Comparison of ENCODE assay signal across 41 mouse cellular contexts in the genomic region with DNA sequence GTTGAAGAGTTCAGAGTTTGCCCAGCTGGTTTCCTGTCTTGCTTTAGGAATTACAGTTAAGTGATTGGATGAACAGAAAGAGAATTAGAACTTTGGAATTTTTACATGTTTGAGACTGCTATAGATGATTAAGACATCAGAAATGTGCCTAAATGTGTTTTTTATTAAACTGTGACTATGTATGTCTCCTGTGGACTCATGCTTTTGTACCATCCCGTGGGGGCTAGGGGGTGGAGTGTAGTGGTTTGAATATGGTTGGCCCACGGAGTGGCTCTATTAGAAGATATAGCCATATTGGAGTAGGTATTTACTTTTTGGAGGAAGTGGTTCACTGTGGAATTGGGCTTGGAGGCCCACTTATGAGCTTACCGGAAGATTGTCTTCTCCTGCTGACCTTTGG. TPM values are rescaled to one million over a fixed set of nuclear protein-coding genes. Genes with fewer than 3 reads are reported as not detected.
"Had no signal": no experiment of that assay in that cellular context is flagged by ENCODE, and none has a peak within 500 bp of the region (broad histone marks: within the 10 kb centered on the region; RNA-seq: fewer than 3 reads in every experiment).

No protein-coding gene starts in this region.

- ATAC-seq: hindbrain, embryonic 16.5 days; hindbrain, postnatal 0 days; inflammation-experienced regulatory T-cells, adult 6 months; intestine, embryonic 15.5 days; intestine, embryonic 16.5 days; intestine, postnatal 0 days had no signal

- DNase-seq: heart, postnatal 10 days; heart, postnatal 14 days; heart, postnatal 36 days; heart, postnatal 4 days; kidney, adult 11 months; kidney, adult 18-20 months; kidney, adult 2 months; kidney, adult 8-10 months; kidney, adult 9 months; kidney, postnatal 10 days; kidney, postnatal 14 days; kidney, postnatal 25 days; kidney, postnatal 36 days; kidney, postnatal 4 days; layer of hippocampus, adult 9-11 months; layer of hippocampus, postnatal 36 days had no signal

RNA-seq across cellular contexts. Expression of a gene that starts 18.7 kb away (rescaled TPM):
- polyA plus RNA-seq: heart, embryonic 11.5 days; heart, embryonic 12.5 days; heart, embryonic 13.5 days; heart, embryonic 14.5 days; heart, embryonic 15.5 days; heart, embryonic 16.5 days; heart, postnatal 0 days; hindbrain, embryonic 10.5 days; hindbrain, embryonic 11.5 days; hindbrain, embryonic 12.5 days; hindbrain, embryonic 13.5 days; hindbrain, embryonic 14.5 days; hindbrain, embryonic 15.5 days; hindbrain, embryonic 16.5 days; hindbrain, postnatal 0 days; inflammation-experienced regulatory T-cells, adult 6 months; intestine, embryonic 14.5 days; intestine, embryonic 15.5 days; intestine, embryonic 16.5 days; intestine, postnatal 0 days; kidney, adult 2 months; kidney, embryonic 14.5 days; kidney, embryonic 15.5 days; kidney, embryonic 16.5 days; kidney, postnatal 0 days; large intestine, adult 2 months had no signal

RNA-seq across cellular contexts. Expression of a gene that starts 18.7 kb away (rescaled TPM):
- polyA plus RNA-seq: heart, embryonic 11.5 days; heart, embryonic 12.5 days; heart, embryonic 13.5 days; heart, embryonic 14.5 days; heart, embryonic 15.5 days; heart, embryonic 16.5 days; heart, postnatal 0 days; hindbrain, embryonic 10.5 days; hindbrain, embryonic 11.5 days; hindbrain, embryonic 12.5 days; hindbrain, embryonic 13.5 days; hindbrain, embryonic 14.5 days; hindbrain, embryonic 15.5 days; hindbrain, embryonic 16.5 days; hindbrain, postnatal 0 days; inflammation-experienced regulatory T-cells, adult 6 months; intestine, embryonic 14.5 days; intestine, embryonic 15.5 days; intestine, embryonic 16.5 days; kidney, adult 2 months; kidney, embryonic 14.5 days; kidney, embryonic 15.5 days; kidney, embryonic 16.5 days; kidney, postnatal 0 days had no signal

RNA-seq across cellular contexts. Expression of a gene that starts 25.9 kb away (rescaled TPM):
- polyA plus RNA-seq: heart, embryonic 11.5 days; heart, embryonic 12.5 days; heart, embryonic 13.5 days; heart, embryonic 14.5 days; heart, embryonic 15.5 days; heart, embryonic 16.5 days; heart, postnatal 0 days; hindbrain, embryonic 10.5 days; hindbrain, embryonic 11.5 days; hindbrain, embryonic 12.5 days; hindbrain, embryonic 13.5 days; hindbrain, embryonic 14.5 days; hindbrain, embryonic 15.5 days; hindbrain, embryonic 16.5 days; hindbrain, postnatal 0 days; inflammation-experienced regulatory T-cells, adult 6 months; intestine, embryonic 14.5 days; intestine, embryonic 15.5 days; intestine, embryonic 16.5 days; intestine, postnatal 0 days; kidney, adult 2 months; kidney, embryonic 14.5 days; kidney, embryonic 15.5 days; kidney, embryonic 16.5 days; kidney, postnatal 0 days; large intestine, adult 2 months had no signal
